Mouse (Mus musculus): ENCODE measurements around the gene Acoxl. TPM values are rescaled to one million over a fixed set of nuclear protein-coding genes. Genes with fewer than 3 reads are reported as not detected.
A peak's percentile ranks its signal among the peaks of the same experiment; 100 is the strongest.

Gene Acoxl
- polyA plus RNA-seq, 1 experiment from 2014 or later = 0.34 TPM

DNA sequence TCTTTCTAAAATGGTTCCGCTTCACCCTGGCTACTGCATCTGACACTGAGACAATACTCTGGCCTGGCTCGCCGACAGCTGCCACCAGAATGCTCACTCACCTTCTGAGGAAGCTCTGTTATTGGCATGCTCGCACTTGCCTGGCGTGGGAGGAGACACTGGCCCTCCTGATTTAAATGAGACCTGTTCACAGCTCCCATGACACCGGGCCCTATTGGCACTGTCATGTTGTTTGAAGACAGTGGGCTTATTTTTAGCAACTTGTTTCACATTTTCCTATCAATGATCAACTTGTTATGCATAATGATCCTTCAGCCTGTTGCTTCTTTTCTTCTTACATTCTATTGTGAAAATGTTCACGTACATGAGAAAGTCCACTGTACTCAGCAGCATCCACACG lies 324.5 kb downstream of the Acoxl start:
- DNase-seq (ENCODE audit: low spot score) (no peak), ATAC-seq (replicated peaks; ENCODE audit: low FRiP score) (no peak)
- H3K36me3 ChIP-seq (ENCODE audit: control insufficient read depth, insufficient read depth, low read length) = peaks cover 6% of the 10 kb centered on the region; the same call in 1 of the 2 replicates
- no peak overlapping the region for H3K27ac ChIP-seq (ENCODE audit: low read depth, low read length)
- 86% methylated on average over 8 of the region's 8 CpGs for WGBS
- H3K4me3 ChIP-seq (ENCODE audit: low read depth, low read length) = no peak overlapping the region
- no peak overlapping the region for H3K4me2 ChIP-seq
- no peak overlapping the region for H3K9ac ChIP-seq (ENCODE audit: low read depth, low read length)
- no peaks in the 10 kb centered on the region for H3K27me3 ChIP-seq (replicated peaks; ENCODE audit: control insufficient read depth, insufficient read depth, low read length)
- H3K4me1 ChIP-seq (replicated peaks; ENCODE audit: control insufficient read depth, insufficient read depth, low read length) = peaks cover 8% of the 10 kb centered on the region
- H3K9me3 ChIP-seq (ENCODE audit: control insufficient read depth, low read length) = no peaks in the 10 kb centered on the region

DNA sequence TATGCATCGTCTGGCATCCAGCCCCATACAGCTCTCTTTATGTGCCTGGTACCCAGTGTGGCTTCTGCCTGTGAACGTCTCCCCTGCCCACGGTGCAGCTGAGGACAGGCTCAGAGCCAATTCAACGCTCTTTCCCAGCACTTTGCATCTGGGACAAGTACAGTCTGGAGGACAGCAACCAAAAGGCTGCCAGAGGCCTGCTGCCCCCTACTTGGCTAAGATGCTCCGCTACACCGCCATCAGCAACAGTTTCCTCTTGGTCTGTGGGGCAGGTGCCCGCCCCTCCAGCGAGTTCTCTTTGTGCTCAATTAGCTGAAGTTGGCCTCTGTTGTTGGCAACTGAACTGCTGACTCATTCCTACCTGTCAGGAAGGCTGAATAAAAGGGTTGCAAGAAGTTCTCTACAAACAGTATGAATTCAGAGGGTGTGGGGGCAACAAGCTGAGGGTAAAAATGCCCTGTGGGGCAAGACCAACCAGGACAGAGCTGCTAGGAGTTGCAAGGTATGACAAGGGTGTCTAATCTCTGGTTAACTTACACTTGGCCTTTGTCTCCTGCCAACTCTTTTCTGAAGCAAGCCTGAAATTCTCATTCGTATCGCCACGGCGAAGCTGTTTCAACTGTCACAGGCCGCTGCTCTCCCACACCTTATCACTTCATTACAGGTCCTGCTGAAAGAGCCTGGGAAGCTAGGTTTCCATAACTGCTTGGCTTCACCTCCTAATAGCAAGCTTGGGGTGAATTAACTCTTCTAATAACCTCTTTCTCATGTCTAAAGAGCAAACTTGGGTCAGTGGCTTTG lies 328.1 kb downstream of the Acoxl start:
- no peaks in the 10 kb centered on the region for H3K36me3 ChIP-seq (ENCODE audit: control insufficient read depth, insufficient read depth, low read length)
- peak overlapping the region; percentile 31; the same call in 1 of the 2 replicates for H3K9ac ChIP-seq (ENCODE audit: low read depth, low read length)
- DNase-seq (ENCODE audit: low spot score) = no peak
- peak overlapping the region; percentile 24; the same call in 1 of the 2 replicates for H3K4me2 ChIP-seq
- H3K4me1 ChIP-seq (replicated peaks; ENCODE audit: control insufficient read depth, insufficient read depth, low read length) = peaks cover 5% of the 10 kb centered on the region
- no peaks in the 10 kb centered on the region for H3K9me3 ChIP-seq (ENCODE audit: control insufficient read depth, low read length)
- 64% methylated on average over 13 of the region's 13 CpGs for WGBS
- ATAC-seq (replicated peaks; ENCODE audit: low FRiP score) = peak; percentile 91
- H3K27me3 ChIP-seq (replicated peaks; ENCODE audit: control insufficient read depth, insufficient read depth, low read length) = no peaks in the 10 kb centered on the region
- H3K4me3 ChIP-seq (ENCODE audit: low read depth, low read length) = no peak overlapping the region
- peak overlapping the region; percentile 86 for H3K27ac ChIP-seq (ENCODE audit: low read depth, low read length)

DNA sequence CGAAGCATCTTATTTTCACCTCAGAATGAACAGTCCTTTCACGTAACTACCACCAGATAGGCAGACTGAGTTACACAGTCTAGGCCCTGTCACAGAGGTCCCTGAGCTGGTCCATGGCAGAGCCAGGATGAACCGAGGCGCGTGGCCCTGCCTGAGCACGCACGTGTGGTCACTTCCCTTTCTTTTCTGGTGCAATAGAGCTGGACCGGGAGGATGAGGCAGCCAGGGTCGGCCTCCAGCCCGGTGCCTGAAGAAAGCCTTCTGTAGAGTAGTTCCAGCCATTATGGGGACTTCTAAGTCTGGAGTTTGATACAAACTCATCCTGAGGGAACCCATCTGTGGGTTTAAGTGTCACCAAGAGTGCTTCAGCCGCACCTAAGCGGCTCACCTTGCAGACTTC lies 329.3 kb downstream of the Acoxl start:
- H3K27me3 ChIP-seq (replicated peaks; ENCODE audit: control insufficient read depth, insufficient read depth, low read length) = no peaks in the 10 kb centered on the region
- no peaks in the 10 kb centered on the region for H3K9me3 ChIP-seq (ENCODE audit: control insufficient read depth, low read length)
- peak overlapping the region; percentile 86 for H3K27ac ChIP-seq (ENCODE audit: low read depth, low read length)
- no peak overlapping the region for H3K4me2 ChIP-seq
- H3K36me3 ChIP-seq (ENCODE audit: control insufficient read depth, insufficient read depth, low read length) = no peaks in the 10 kb centered on the region
- H3K4me1 ChIP-seq (replicated peaks; ENCODE audit: control insufficient read depth, insufficient read depth, low read length) = peaks cover 7% of the 10 kb centered on the region
- ATAC-seq (replicated peaks; ENCODE audit: low FRiP score) = no peak
- WGBS = 88% methylated on average over 12 of the region's 12 CpGs
- no peak overlapping the region for H3K4me3 ChIP-seq (ENCODE audit: low read depth, low read length)
- DNase-seq (ENCODE audit: low spot score) = no peak
- H3K9ac ChIP-seq (ENCODE audit: low read depth, low read length) = no peak overlapping the region

DNA sequence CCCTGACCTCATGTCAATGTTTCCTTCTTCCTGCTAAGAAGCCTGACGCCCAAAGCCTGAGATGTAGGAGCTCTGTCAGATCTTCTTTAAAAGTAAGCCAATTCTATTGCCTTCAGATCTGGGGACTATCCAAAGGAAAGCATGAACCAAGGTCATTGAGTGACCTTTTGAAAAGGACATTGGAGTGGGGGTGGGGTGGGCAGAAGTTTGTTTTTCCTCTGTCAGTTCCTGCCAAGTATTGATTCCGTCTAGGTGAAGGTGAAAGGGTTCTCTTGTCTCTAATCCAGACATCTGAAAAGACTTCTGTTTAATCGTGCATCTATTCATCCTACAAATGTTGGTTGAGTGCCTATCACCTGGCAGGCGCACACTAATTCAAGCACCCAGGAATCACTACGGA lies 330.8 kb downstream of the Acoxl start:
- 78% methylated on average over 5 of the region's 5 CpGs for WGBS
- Histone ChIP-seq H3K27ac (ENCODE audit: low read depth, low read length) (no peak overlapping the region), H3K9me3 (ENCODE audit: control insufficient read depth, low read length) (no peaks in the 10 kb centered on the region), H3K36me3 (ENCODE audit: control insufficient read depth, insufficient read depth, low read length) (no peaks in the 10 kb centered on the region), H3K27me3 (replicated peaks; ENCODE audit: control insufficient read depth, insufficient read depth, low read length) (no peaks in the 10 kb centered on the region), H3K9ac (ENCODE audit: low read depth, low read length) (no peak overlapping the region), H3K4me3 (ENCODE audit: low read depth, low read length) (no peak overlapping the region), H3K4me2 (no peak overlapping the region), H3K4me1 (replicated peaks; ENCODE audit: control insufficient read depth, insufficient read depth, low read length) (peaks cover 10% of the 10 kb centered on the region)
- ATAC-seq (replicated peaks; ENCODE audit: low FRiP score) (no peak), DNase-seq (ENCODE audit: low spot score) (no peak)

DNA sequence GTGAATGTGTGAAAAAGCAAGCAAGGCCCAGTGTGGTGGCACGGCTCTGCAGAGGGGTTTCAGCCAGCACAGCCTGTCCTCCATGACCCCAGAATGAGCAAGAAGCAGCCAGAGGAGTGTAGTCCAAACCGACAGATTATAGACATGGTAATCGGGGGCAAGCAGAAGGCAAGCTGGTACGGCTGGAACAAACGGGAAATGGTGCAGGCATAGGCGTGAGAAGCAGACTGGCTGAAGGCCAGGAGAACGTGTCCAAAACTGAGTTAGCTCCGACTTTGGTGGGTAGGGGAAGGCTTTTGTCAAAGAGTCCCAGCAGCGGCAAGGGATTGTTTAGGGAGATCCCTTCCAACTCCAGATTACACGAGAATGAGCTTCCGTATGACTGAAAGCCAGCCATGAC lies 331.3 kb downstream of the Acoxl start:
- Histone ChIP-seq H3K4me2 (no peak overlapping the region), H3K27ac (ENCODE audit: low read depth, low read length) (no peak overlapping the region), H3K27me3 (replicated peaks; ENCODE audit: control insufficient read depth, insufficient read depth, low read length) (no peaks in the 10 kb centered on the region), H3K36me3 (ENCODE audit: control insufficient read depth, insufficient read depth, low read length) (no peaks in the 10 kb centered on the region), H3K9ac (ENCODE audit: low read depth, low read length) (no peak overlapping the region), H3K4me1 (replicated peaks; ENCODE audit: control insufficient read depth, insufficient read depth, low read length) (peaks cover 10% of the 10 kb centered on the region), H3K9me3 (ENCODE audit: control insufficient read depth, low read length) (no peaks in the 10 kb centered on the region), H3K4me3 (ENCODE audit: low read depth, low read length) (no peak overlapping the region)
- WGBS = 75% methylated on average over 11 of the region's 11 CpGs
- no peak for DNase-seq (ENCODE audit: low spot score)
- ATAC-seq (replicated peaks; ENCODE audit: low FRiP score) = no peak

DNA sequence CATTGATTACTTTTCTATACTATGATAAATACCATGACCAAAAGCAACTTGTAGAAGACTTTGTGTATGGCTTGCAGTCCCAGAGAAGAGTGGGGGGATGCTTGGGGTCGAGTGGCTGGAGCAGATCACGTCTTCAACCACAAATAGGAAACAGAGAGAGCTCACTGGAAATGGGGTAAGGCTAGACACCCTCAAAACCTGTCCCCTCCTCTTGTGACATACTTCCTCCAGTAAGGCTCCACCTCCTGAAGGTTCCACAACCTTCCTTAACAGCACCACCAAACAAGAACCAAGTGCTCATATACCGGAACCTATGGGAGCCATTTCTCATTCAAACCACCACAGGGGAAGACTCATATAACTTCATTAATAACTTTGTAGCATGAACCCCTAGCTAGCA lies 331.9 kb downstream of the Acoxl start:
- 79% methylated on average over 3 of the region's 3 CpGs for WGBS
- H3K4me1 ChIP-seq (replicated peaks; ENCODE audit: control insufficient read depth, insufficient read depth, low read length) = peaks cover 10% of the 10 kb centered on the region
- no peak for ATAC-seq (replicated peaks; ENCODE audit: low FRiP score)

DNA sequence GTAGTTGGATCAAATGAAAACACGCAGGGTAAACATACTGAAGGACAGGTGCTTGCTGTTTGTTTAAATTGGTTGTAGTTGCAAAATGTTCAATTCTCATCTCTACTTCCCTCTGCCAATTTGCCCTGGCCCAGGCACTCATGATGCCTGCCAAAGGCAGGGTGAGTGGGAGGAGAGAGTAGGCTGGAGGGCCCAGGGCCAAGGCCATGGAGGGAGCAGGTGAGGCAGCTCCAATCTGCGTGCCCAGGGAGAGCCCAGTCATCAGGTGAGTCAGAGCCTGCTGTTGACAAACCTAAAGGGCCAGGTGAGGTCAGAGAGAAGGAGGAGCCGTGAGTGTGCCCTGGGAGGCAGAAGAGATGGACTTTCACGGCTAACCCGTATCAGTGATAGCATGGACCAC lies 333.6 kb downstream of the Acoxl start:
- Histone ChIP-seq H3K9ac (ENCODE audit: low read depth, low read length) (no peak overlapping the region), H3K4me3 (ENCODE audit: low read depth, low read length) (no peak overlapping the region), H3K36me3 (ENCODE audit: control insufficient read depth, insufficient read depth, low read length) (no peaks in the 10 kb centered on the region), H3K27me3 (replicated peaks; ENCODE audit: control insufficient read depth, insufficient read depth, low read length) (no peaks in the 10 kb centered on the region), H3K9me3 (ENCODE audit: control insufficient read depth, low read length) (no peaks in the 10 kb centered on the region), H3K4me2 (no peak overlapping the region), H3K4me1 (replicated peaks; ENCODE audit: control insufficient read depth, insufficient read depth, low read length) (peaks cover 12% of the 10 kb centered on the region), H3K27ac (ENCODE audit: low read depth, low read length) (no peak overlapping the region)
- DNase-seq (ENCODE audit: low spot score) (no peak), ATAC-seq (replicated peaks; ENCODE audit: low FRiP score) (no peak)
- WGBS = 91% methylated on average over 5 of the region's 5 CpGs

More for the DNA sequence above, 331.9 kb downstream of the Acoxl start:
- Histone ChIP-seq H3K27me3 (replicated peaks; ENCODE audit: control insufficient read depth, insufficient read depth, low read length) (no peaks in the 10 kb centered on the region), H3K27ac (ENCODE audit: low read depth, low read length) (no peak overlapping the region), H3K9me3 (ENCODE audit: control insufficient read depth, low read length) (no peaks in the 10 kb centered on the region), H3K4me3 (ENCODE audit: low read depth, low read length) (no peak overlapping the region), H3K9ac (ENCODE audit: low read depth, low read length) (no peak overlapping the region), H3K36me3 (ENCODE audit: control insufficient read depth, insufficient read depth, low read length) (no peaks in the 10 kb centered on the region), H3K4me2 (no peak overlapping the region)
- DNase-seq (ENCODE audit: low spot score) = no peak
